Mouse (Mus musculus): ENCODE measurements around the gene Skor1. TPM values are rescaled to one million over a fixed set of nuclear protein-coding genes. Genes with fewer than 3 reads are reported as not detected.

The Skor1 gene
- polyA plus RNA-seq, 1 experiment from 2014 or later: not detected

DNA sequence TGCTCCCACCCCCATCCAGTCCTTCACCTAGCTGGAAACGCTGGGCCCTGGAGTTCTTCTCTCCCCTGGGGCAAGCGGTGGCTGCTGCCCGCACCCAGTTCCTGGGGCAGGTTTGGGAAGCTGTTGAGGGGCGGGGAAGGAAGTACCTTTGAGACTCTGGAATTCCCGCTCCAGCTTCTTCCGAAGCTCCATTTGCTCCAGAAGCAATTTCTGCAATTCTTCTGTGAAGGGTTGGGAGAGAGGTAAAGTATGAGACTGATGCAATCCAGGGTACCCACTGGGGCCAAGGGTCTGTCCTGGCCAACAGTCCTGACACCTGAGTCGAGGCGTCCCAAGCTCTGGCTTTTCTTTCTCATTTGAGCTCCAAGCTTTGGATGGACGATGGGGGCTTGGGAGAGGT is 8.6 kb downstream of the Skor1 start:
- peaks cover 97% of the 10 kb centered on the region for H3K27me3 ChIP-seq (replicated peaks; ENCODE audit: control insufficient read depth, insufficient read depth, low read length)
- H3K9me3 ChIP-seq (ENCODE audit: control insufficient read depth, low read length): no peaks in the 10 kb centered on the region
- H3K9ac ChIP-seq (ENCODE audit: low read depth, low read length): no peak overlapping the region
- peaks cover 16% of the 10 kb centered on the region; the same call in 1 of the 2 replicates for H3K4me1 ChIP-seq (replicated peaks; ENCODE audit: control insufficient read depth, insufficient read depth, low read length)
- no peak overlapping the region for H3K4me3 ChIP-seq (ENCODE audit: low read depth, low read length)
- no peak overlapping the region for H3K4me2 ChIP-seq
- ATAC-seq (replicated peaks; ENCODE audit: low FRiP score): no peak
- DNase-seq (ENCODE audit: low spot score): no peak
- no peaks in the 10 kb centered on the region for H3K36me3 ChIP-seq (ENCODE audit: control insufficient read depth, insufficient read depth, low read length)
- no peak overlapping the region for H3K27ac ChIP-seq (ENCODE audit: low read depth, low read length)
- WGBS: 5% methylated on average over 9 of the region's 9 CpGs

DNA sequence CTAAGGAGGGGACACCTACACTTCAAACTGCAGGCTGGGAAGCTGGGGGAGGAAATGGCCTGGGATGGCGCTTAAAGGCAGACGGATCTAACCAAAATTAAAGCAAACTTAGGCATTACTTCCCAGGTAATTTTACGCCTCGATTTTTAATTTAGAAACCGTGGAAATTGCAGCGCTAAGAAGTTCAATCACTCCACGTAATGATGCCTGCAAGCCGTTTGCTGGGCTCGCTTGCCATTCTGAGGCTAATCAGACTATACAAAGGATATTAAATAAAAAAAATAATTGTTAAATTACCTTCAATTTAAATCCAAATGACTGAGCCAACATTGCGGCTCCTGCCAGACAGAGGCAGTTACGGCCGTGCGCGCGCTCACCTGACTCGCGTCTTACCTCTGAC is 9.1 kb downstream of the Skor1 start:
- no peaks in the 10 kb centered on the region for H3K36me3 ChIP-seq (ENCODE audit: control insufficient read depth, insufficient read depth, low read length)
- H3K4me3 ChIP-seq (ENCODE audit: low read depth, low read length): no peak overlapping the region
- H3K27ac ChIP-seq (ENCODE audit: low read depth, low read length): no peak overlapping the region
- no peaks in the 10 kb centered on the region for H3K9me3 ChIP-seq (ENCODE audit: control insufficient read depth, low read length)
- H3K4me2 ChIP-seq: no peak overlapping the region
- no peak for DNase-seq (ENCODE audit: low spot score)
- H3K4me1 ChIP-seq (replicated peaks; ENCODE audit: control insufficient read depth, insufficient read depth, low read length): peaks cover 14% of the 10 kb centered on the region; the same call in 1 of the 2 replicates
- peaks cover 97% of the 10 kb centered on the region for H3K27me3 ChIP-seq (replicated peaks; ENCODE audit: control insufficient read depth, insufficient read depth, low read length)
- ATAC-seq (replicated peaks; ENCODE audit: low FRiP score): no peak
- no peak overlapping the region for H3K9ac ChIP-seq (ENCODE audit: low read depth, low read length)
- WGBS: 6% methylated on average over 17 of the region's 17 CpGs

DNA sequence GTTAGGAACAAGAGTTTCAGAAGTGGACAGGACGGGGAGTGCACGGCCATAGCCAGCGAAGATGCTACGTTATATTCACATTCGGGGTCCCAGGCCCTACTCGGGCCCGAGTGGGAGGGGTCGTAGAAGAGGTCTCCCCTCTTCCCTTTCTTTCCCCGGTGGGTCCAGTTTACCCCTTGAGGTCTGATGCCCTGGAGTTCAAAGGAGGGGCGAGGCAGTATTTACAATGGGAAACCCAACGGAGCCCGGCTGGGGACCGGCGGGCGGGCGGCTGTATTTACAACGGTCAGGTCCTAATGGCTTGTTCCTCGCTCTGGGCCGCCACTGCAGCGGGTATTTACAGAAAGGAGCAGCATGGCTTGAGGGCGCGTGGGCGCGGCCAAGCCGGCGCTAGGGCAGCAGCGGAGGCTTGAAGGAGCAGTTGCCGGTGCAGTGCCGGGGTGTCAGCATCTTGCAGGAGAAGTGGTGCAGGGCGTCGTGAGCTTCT is 10.2 kb downstream of the Skor1 start:
- peaks cover 97% of the 10 kb centered on the region for H3K27me3 ChIP-seq (replicated peaks; ENCODE audit: control insufficient read depth, insufficient read depth, low read length)
- H3K9me3 ChIP-seq (ENCODE audit: control insufficient read depth, low read length): no peaks in the 10 kb centered on the region
- no peak for DNase-seq (ENCODE audit: low spot score)
- no peak overlapping the region for H3K4me3 ChIP-seq (ENCODE audit: low read depth, low read length)
- peaks cover 16% of the 10 kb centered on the region for H3K4me1 ChIP-seq (replicated peaks; ENCODE audit: control insufficient read depth, insufficient read depth, low read length)
- peak overlapping the region; percentile 47 for H3K4me2 ChIP-seq
- H3K9ac ChIP-seq (ENCODE audit: low read depth, low read length): no peak overlapping the region
- 1% methylated on average over 31 of the region's 31 CpGs for WGBS
- H3K36me3 ChIP-seq (ENCODE audit: control insufficient read depth, insufficient read depth, low read length): no peaks in the 10 kb centered on the region
- ATAC-seq (replicated peaks; ENCODE audit: low FRiP score): no peak
- no peak overlapping the region for H3K27ac ChIP-seq (ENCODE audit: low read depth, low read length)

DNA sequence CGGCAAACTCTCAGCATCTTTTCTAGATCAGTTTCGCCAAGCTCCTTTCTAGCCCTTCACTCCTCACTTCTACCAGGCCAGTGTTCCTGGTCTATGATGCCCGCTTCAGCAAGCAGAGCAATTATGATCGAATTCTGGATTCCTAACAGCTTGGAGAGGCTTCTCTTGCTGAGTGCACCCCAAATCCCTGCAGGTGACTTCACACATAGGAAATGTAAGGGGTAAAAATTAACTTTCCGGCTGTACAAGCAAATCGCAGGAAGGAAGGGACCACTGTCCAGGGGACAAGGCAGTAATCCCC is 11.2 kb downstream of the Skor1 start:
- Histone ChIP-seq H3K9me3 (ENCODE audit: control insufficient read depth, low read length) (no peaks in the 10 kb centered on the region), H3K27ac (ENCODE audit: low read depth, low read length) (no peak overlapping the region), H3K9ac (ENCODE audit: low read depth, low read length) (no peak overlapping the region), H3K4me3 (ENCODE audit: low read depth, low read length) (no peak overlapping the region), H3K36me3 (ENCODE audit: control insufficient read depth, insufficient read depth, low read length) (no peaks in the 10 kb centered on the region), H3K4me2 (no peak overlapping the region), H3K27me3 (replicated peaks; ENCODE audit: control insufficient read depth, insufficient read depth, low read length) (peaks cover 90% of the 10 kb centered on the region), H3K4me1 (replicated peaks; ENCODE audit: control insufficient read depth, insufficient read depth, low read length) (peaks cover 17% of the 10 kb centered on the region)
- DNase-seq (ENCODE audit: low spot score): no peak
- 2% methylated on average over 6 of the region's 6 CpGs for WGBS
- no peak for ATAC-seq (replicated peaks; ENCODE audit: low FRiP score)

DNA sequence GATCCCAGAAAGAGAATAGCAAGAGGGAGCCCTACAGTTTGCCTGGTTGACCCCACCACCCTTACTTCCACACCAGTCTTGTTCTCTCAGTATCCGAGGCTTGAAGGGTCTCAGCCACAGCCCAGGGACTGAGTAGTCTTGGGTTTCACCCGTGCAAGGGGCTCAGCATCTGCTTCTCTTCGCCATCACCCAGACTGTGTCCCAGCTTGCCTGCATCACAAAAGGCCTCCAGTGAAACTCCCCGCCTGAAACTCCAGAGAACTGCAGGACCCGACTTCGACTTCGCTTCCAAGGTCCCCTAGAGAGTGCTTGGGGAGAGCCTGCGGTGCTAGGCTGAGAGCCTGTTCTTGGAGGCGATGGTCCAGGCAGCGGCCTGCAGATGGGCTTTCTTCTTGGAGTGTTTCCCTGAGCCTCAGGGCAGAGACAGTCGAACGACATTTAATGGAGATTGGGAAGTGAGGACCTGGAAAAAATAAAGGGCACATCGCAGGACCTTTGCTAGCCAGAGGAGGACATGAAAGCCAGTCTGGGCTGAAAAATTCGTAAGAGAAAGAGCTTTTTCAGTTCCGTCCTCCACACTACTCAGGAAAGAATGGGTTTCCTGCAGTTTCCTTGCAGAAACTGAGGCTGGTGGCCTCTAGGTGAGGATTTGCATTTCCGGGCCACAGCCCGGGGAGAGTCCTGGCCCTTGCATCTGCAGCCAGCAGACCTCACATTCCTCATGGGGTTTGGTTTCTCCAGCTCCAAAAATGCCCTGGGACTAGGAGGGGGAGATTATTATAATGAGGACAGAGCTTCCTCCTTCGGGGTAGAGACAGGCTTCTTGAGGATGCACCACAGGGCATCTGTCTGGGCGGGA is 11.8 kb downstream of the Skor1 start:
- ATAC-seq (replicated peaks; ENCODE audit: low FRiP score) (no peak), DNase-seq (ENCODE audit: low spot score) (no peak)
- Histone ChIP-seq H3K27ac (ENCODE audit: low read depth, low read length) (no peak overlapping the region), H3K27me3 (replicated peaks; ENCODE audit: control insufficient read depth, insufficient read depth, low read length) (peaks cover 85% of the 10 kb centered on the region), H3K36me3 (ENCODE audit: control insufficient read depth, insufficient read depth, low read length) (no peaks in the 10 kb centered on the region), H3K9me3 (ENCODE audit: control insufficient read depth, low read length) (no peaks in the 10 kb centered on the region), H3K4me2 (no peak overlapping the region), H3K4me1 (replicated peaks; ENCODE audit: control insufficient read depth, insufficient read depth, low read length) (peaks cover 15% of the 10 kb centered on the region), H3K4me3 (ENCODE audit: low read depth, low read length) (no peak overlapping the region), H3K9ac (ENCODE audit: low read depth, low read length) (no peak overlapping the region)
- WGBS: 3% methylated on average over 19 of the region's 19 CpGs

DNA sequence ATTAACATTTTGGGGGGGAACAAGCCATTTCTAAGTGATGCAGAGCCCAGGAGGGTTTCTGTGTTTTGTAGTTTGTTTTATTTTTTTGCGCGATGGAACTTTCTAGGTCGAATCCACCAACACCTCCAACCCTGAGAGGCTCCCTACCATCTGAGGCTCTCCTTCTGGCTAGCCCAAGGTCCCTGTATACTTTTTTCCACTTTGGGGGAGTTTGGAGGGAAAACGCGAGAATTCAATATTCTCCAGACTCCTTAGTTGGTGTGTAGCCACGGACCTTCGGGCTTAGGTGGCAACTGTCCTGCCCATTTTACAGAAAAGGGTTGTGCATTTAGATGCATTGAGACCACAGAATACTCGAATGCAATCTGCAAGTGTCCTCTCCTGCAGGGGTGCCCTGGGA is 12.5 kb downstream of the Skor1 start:
- ATAC-seq (replicated peaks; ENCODE audit: low FRiP score) (no peak), DNase-seq (ENCODE audit: low spot score) (no peak)
- Histone ChIP-seq H3K27me3 (replicated peaks; ENCODE audit: control insufficient read depth, insufficient read depth, low read length) (peaks cover 80% of the 10 kb centered on the region), H3K4me1 (replicated peaks; ENCODE audit: control insufficient read depth, insufficient read depth, low read length) (peaks cover 15% of the 10 kb centered on the region), H3K4me3 (ENCODE audit: low read depth, low read length) (no peak overlapping the region), H3K4me2 (no peak overlapping the region), H3K9me3 (ENCODE audit: control insufficient read depth, low read length) (no peaks in the 10 kb centered on the region), H3K27ac (ENCODE audit: low read depth, low read length) (no peak overlapping the region), H3K36me3 (ENCODE audit: control insufficient read depth, insufficient read depth, low read length) (no peaks in the 10 kb centered on the region), H3K9ac (ENCODE audit: low read depth, low read length) (no peak overlapping the region)
- WGBS: 8% methylated on average over 8 of the region's 8 CpGs

DNA sequence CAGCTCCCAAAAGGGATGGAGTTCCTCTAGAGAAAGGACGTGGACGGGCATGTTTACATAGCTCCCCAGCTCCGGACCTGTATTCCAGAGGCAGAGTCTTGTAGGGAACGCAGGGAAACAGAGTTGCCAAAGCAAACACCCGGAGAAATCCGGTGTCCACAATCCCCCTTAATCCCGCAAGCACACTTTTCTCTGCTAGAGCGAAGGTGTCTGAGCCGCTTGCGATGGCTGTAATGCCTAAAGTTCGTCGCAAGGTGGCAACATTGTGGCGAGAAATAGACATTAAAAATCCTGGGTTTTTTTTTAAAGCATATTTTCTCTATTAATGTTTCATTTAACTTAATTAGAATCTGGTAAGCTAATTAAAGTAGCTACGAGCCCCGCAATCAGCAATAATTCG is 13.0 kb downstream of the Skor1 start:
- H3K4me3 ChIP-seq (ENCODE audit: low read depth, low read length): peak overlapping the region; percentile 30
- no peak for DNase-seq (ENCODE audit: low spot score)
- WGBS: under 1% methylated on average over 16 of the region's 16 CpGs
- ATAC-seq (replicated peaks; ENCODE audit: low FRiP score): no peak
- H3K27ac ChIP-seq (ENCODE audit: low read depth, low read length): no peak overlapping the region
- H3K4me1 ChIP-seq (replicated peaks; ENCODE audit: control insufficient read depth, insufficient read depth, low read length): peaks cover 15% of the 10 kb centered on the region
- H3K9me3 ChIP-seq (ENCODE audit: control insufficient read depth, low read length): no peaks in the 10 kb centered on the region
- no peaks in the 10 kb centered on the region for H3K36me3 ChIP-seq (ENCODE audit: control insufficient read depth, insufficient read depth, low read length)
- H3K27me3 ChIP-seq (replicated peaks; ENCODE audit: control insufficient read depth, insufficient read depth, low read length): peaks cover 76% of the 10 kb centered on the region
- H3K9ac ChIP-seq (ENCODE audit: low read depth, low read length): no peak overlapping the region
- peak overlapping the region; percentile 49 for H3K4me2 ChIP-seq

DNA sequence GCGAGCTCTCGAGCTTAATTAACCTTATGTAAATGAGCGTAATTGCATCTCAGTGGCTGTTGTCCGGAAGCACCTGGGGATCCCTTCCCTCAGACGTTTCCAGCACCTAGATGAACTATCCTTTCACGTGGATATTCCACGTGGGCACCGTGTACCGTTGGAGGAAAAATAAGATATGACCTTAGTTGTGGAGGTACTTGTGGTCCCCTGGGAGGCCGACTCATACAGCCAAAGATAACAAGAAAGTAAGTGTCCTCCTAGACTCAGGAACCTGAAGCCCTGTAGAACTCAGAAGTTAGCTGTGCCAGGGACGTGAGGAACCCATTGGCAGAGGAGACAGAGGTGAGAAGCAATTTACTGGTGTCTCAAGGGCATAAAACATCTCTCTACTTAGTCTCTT is 13.4 kb downstream of the Skor1 start:
- H3K36me3 ChIP-seq (ENCODE audit: control insufficient read depth, insufficient read depth, low read length): no peaks in the 10 kb centered on the region
- peaks cover 15% of the 10 kb centered on the region for H3K4me1 ChIP-seq (replicated peaks; ENCODE audit: control insufficient read depth, insufficient read depth, low read length)
- no peak for DNase-seq (ENCODE audit: low spot score)
- no peak for ATAC-seq (replicated peaks; ENCODE audit: low FRiP score)
- H3K4me3 ChIP-seq (ENCODE audit: low read depth, low read length): peak overlapping the region; percentile 30
- no peak overlapping the region for H3K27ac ChIP-seq (ENCODE audit: low read depth, low read length)
- no peak overlapping the region for H3K9ac ChIP-seq (ENCODE audit: low read depth, low read length)
- peaks cover 72% of the 10 kb centered on the region for H3K27me3 ChIP-seq (replicated peaks; ENCODE audit: control insufficient read depth, insufficient read depth, low read length)
- WGBS: 3% methylated on average over 11 of the region's 11 CpGs
- no peaks in the 10 kb centered on the region for H3K9me3 ChIP-seq (ENCODE audit: control insufficient read depth, low read length)
- peak overlapping the region; percentile 49 for H3K4me2 ChIP-seq

DNA sequence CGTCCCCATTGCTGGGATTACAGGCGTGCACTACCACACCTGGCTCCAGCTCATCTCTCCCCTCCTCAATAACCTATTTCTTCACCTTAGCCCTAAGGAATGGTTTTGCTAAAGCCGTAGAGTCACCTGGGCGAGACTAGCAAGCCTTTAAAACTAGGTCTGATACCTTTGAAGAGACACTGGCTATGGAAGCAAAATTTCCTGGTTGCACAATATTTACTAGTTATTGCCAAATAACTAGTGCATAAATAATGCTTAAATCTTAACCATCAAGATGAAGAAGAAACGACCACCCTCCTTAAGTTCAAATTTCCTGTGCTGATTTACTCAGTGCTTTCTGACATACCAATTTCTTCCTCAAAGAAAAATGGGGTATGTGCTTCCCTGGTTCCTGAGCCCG is 15.1 kb downstream of the Skor1 start:
- H3K36me3 ChIP-seq (ENCODE audit: control insufficient read depth, insufficient read depth, low read length): no peaks in the 10 kb centered on the region
- H3K4me2 ChIP-seq: peak overlapping the region; percentile 63
- H3K9ac ChIP-seq (ENCODE audit: low read depth, low read length): no peak overlapping the region
- no peak overlapping the region for H3K27ac ChIP-seq (ENCODE audit: low read depth, low read length)
- H3K9me3 ChIP-seq (ENCODE audit: control insufficient read depth, low read length): no peaks in the 10 kb centered on the region
- peaks cover 55% of the 10 kb centered on the region for H3K27me3 ChIP-seq (replicated peaks; ENCODE audit: control insufficient read depth, insufficient read depth, low read length)
- peaks cover 13% of the 10 kb centered on the region for H3K4me1 ChIP-seq (replicated peaks; ENCODE audit: control insufficient read depth, insufficient read depth, low read length)
- H3K4me3 ChIP-seq (ENCODE audit: low read depth, low read length): peak overlapping the region; percentile 35
- 15% methylated on average over 6 of the region's 6 CpGs for WGBS
- DNase-seq (ENCODE audit: low spot score) (no peak), ATAC-seq (replicated peaks; ENCODE audit: low FRiP score) (no peak)

Data from liver, embryonic 11.5 days (tissue).